Mouse (Mus musculus): Measurements from ENCODE around the gene Tfb1m.

The Tfb1m gene

GRCm38 (mm10) chr17:3557331-3558311, at the start of gene Tfb1m:
Gene Tfb1m, minus strand, starts transcription at chr17:3557781.
- peak; percentile 97 for DNase-seq

- DNase-seq: no peak
Measured at GRCm38 (mm10) chr17:3602954-3603672, 45.5 kb upstream of the Tfb1m start.

GRCm38 (mm10) chr17:3598393-3598792, 40.8 kb upstream of the Tfb1m start:
- no peak for DNase-seq

GRCm38 (mm10) chr17:3597866-3598265, 40.3 kb upstream of the Tfb1m start:
- DNase-seq: no peak

GRCm38 (mm10) chr17:3597130-3597529, 39.5 kb upstream of the Tfb1m start:
- DNase-seq: no peak

GRCm38 (mm10) chr17:3570876-3571275, 13.3 kb upstream of the Tfb1m start:
- DNase-seq: peak; percentile 40

- peak; percentile 38 for DNase-seq
Measured at GRCm38 (mm10) chr17:3562405-3562804, 4.8 kb upstream of the Tfb1m start.

GRCm38 (mm10) chr17:3560534-3560933, 3.0 kb upstream of the Tfb1m start:
- peak; percentile 25 for DNase-seq

GRCm38 (mm10) chr17:3558356-3558870, 832 bp upstream of the Tfb1m start:
- DNase-seq: no peak

GRCm38 (mm10) chr17:3556251-3556650, 1.3 kb downstream of the Tfb1m start:
- no peak for DNase-seq

GRCm38 (mm10) chr17:3547725-3548124, 9.9 kb downstream of the Tfb1m start:
- no peak for DNase-seq

- no peak for DNase-seq
Measured at GRCm38 (mm10) chr17:3541033-3541432, 16.5 kb downstream of the Tfb1m start.

- DNase-seq: no peak
Measured at GRCm38 (mm10) chr17:3540304-3540703, 17.3 kb downstream of the Tfb1m start.

GRCm38 (mm10) chr17:3533425-3533824, 24.2 kb downstream of the Tfb1m start:
- DNase-seq: peak; percentile 46

- DNase-seq: no peak
Measured at GRCm38 (mm10) chr17:3532254-3532653, 25.3 kb downstream of the Tfb1m start, which contains the start of gene Cldn20. Gene Cldn20, plus strand, starts transcription at chr17:3532554.

- DNase-seq: no peak
Measured at GRCm38 (mm10) chr17:3531641-3532040, 25.9 kb downstream of the Tfb1m start.

- no peak for DNase-seq
Measured at GRCm38 (mm10) chr17:3530549-3530948, 27.0 kb downstream of the Tfb1m start.

- DNase-seq: no peak
Measured at GRCm38 (mm10) chr17:3529523-3529922, 28.1 kb downstream of the Tfb1m start.

GRCm38 (mm10) chr17:3527841-3528471, 29.6 kb downstream of the Tfb1m start:
- no peak for DNase-seq

GRCm38 (mm10) chr17:3520344-3520743, 37.2 kb downstream of the Tfb1m start:
- DNase-seq: no peak

GRCm38 (mm10) chr17:3516406-3516805, 41.2 kb downstream of the Tfb1m start:
- DNase-seq: no peak

- DNase-seq: no peak
Measured at GRCm38 (mm10) chr17:3515851-3516250, 41.7 kb downstream of the Tfb1m start.

GRCm38 (mm10) chr17:3514316-3514715, 43.3 kb downstream of the Tfb1m start:
- no peak for DNase-seq
